Mouse (Mus musculus) heart, postnatal 4 days (tissue): ENCODE data around the gene Ppm1d. TPM values are rescaled to one million over a fixed set of nuclear protein-coding genes. Genes with fewer than 3 reads are reported as not detected.

ENCODE experiments used
- DNase-seq: peaks from one replicate; pipeline ENCODE4 v3.0.0; 2021
- total RNA-seq, 2 experiments: library from RNA; stranded (reverse); gene quantifications; 2 replicates each; pipeline ENCODE4 v1.2.3; 2021

Gene Ppm1d
- total RNA-seq, result 10 to 100 TPM; 16.2 to 16.8 TPM

- peak; percentile 99 for DNase-seq
These were observed at the start of gene Ppm1d for GRCm38 (mm10) chr11:85310713-85311574. TSS of gene Ppm1d (plus strand) at chr11:85311244.

- DNase-seq, result no peak
These were observed 46.4 kb upstream of the Ppm1d start for GRCm38 (mm10) chr11:85264635-85265034.

DNA sequence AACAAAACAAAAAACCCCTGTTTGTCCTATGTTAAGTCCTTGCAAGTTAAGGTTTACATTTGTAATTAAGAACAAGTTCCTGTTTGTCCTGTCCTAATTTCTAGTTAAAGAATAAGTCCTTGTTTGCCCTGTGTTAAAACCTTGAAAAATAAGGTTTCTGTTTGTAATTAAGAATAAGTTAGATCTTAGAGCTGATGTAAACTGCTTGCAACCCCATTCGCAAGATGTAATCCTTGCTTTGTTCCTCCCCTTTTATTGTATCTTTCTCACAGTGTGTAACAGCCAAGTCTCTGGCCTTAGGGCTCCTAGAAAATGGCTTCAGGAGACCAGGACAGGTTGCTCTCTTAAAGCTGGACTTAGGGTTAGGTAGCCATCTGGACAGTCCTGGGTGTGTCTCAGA lies 43.7 kb upstream of the Ppm1d start:
- DNase-seq, result no peak

- DNase-seq, result peak; percentile 60
These were observed 40.4 kb upstream of the Ppm1d start for GRCm38 (mm10) chr11:85270631-85271030.

DNA sequence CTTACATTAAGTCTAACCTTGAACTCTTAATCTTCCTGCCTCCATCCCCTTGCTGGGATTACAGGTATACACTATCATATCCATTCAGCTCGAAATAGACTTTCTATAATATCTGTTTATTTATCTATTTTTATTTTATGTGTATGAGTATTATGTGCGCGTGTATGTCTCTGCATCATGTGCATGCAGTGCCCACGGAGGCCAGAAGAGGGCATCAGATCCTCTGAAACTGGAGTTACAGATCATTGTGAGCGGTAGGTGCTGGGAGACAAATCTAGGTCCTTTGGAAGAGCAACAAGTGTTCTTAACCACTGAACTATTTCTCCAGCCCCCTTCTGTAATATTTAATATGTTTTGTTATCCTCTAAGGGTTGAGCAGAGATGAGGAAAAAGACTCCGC lies 37.7 kb upstream of the Ppm1d start:
- peak; percentile 17 for DNase-seq

- DNase-seq, result no peak
These were observed 35.9 kb upstream of the Ppm1d start for GRCm38 (mm10) chr11:85275151-85275550.

DNA sequence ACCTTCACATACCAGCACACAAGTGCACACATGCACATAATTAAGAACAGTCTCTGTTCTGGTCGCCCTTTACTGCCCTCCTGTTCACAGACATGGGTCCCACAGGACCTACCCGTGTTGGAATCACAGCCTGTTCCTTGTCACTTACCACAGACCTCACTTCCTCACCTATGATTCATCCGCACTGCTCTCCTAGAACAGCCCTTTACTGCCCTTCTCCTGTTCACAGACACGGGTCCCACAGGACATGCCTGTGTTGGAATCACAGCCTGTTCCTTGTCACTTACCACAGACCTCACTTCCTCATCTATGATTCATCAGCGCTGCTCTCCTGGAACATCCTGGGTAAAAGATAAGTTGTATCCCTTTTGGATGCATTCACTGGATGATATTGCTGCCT lies 33.4 kb upstream of the Ppm1d start:
- no peak for DNase-seq

- DNase-seq, result no peak
These were observed 32.9 kb upstream of the Ppm1d start for GRCm38 (mm10) chr11:85278175-85278574.

- DNase-seq, result peak; percentile 8
These were observed 29.7 kb upstream of the Ppm1d start for GRCm38 (mm10) chr11:85281219-85281878.

DNA sequence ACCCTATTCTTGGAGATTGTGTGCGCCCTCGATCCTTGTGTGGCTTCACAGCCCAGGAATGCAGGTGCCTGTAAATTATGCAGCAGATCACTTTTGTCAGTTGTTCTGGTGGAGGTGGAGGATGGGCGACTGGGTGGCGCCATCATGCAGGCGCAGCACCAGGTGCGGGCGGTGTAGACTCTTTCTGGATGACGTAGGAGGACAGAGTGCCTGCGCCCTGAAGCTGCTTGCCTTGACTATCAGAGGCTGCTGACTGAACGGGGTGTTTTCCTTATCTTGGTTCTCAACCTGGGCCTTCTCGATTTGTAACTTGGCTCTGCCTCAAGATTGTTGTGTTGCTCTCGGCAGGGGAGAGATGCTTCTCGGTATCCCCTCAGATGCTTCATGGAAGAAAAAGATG lies 13.1 kb upstream of the Ppm1d start:
- no peak for DNase-seq

- DNase-seq, result no peak
These were observed 11.2 kb upstream of the Ppm1d start for GRCm38 (mm10) chr11:85299880-85300279.

- no peak for DNase-seq
These were observed 9.9 kb upstream of the Ppm1d start for GRCm38 (mm10) chr11:85301161-85301560.

DNA sequence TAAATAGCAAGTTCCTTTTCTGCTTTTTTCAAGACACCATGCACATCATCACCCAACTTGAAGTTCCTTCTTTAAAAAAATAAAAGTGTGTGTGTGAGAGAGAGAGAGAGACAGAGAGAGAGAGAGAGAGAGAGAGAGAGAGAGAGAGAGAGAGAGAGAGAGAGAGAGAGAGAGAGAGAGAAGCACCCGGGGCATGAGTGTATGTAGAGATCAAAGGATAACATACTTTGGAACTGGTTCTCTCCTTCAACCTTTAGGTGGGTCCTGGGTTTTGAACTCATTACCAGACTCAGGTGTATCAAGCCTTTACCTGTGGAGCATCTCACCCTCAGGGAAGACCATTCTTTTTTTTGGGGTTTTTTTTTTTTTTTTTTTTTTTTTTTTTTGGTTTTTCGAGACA lies 9.2 kb upstream of the Ppm1d start:
- no peak for DNase-seq

DNA sequence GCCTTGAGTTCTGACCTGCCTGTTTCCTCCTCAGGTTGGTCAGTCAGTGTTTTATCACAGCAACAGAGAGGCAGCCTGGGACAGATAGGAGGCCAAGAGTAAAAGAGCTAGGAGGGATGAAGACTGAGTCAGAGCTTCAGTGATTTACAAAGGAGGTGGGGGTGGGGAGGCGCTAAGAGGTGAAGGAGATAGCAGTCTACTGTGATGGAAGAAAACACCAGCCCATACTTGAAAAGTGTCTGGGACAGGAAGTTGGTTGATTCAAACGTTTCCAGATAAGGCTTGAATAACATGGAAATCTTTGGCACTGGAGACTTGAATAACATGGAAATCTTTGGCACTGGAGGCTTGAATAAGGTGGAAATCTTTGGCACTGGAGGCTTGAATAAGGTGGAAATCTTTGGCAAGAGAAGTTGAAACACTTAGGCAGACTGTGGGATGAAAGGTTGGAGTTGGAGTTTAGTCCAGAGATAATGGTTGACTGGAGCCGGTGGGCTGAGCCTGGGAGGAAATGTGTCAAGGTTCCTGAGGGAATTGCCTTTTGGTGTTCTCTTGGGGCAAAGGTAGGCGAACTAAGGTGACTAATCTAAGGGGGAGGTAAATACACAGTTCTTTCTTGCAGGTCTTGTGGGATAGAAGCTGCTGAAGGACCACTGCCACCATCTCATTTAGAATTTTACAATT lies 4.3 kb upstream of the Ppm1d start:
- no peak for DNase-seq

- no peak for DNase-seq
These were observed 2.2 kb upstream of the Ppm1d start for GRCm38 (mm10) chr11:85308799-85309198.

GRCm38 (mm10) chr11:85310407-85310712 lies 684 bp upstream of the Ppm1d start:
- DNase-seq, result no peak

- DNase-seq, result peak; percentile 44
These were observed 824 bp downstream of the Ppm1d start for GRCm38 (mm10) chr11:85311645-85312490.

- peak; percentile 81 for DNase-seq
These were observed 1.8 kb downstream of the Ppm1d start for GRCm38 (mm10) chr11:85312818-85313217.

DNA sequence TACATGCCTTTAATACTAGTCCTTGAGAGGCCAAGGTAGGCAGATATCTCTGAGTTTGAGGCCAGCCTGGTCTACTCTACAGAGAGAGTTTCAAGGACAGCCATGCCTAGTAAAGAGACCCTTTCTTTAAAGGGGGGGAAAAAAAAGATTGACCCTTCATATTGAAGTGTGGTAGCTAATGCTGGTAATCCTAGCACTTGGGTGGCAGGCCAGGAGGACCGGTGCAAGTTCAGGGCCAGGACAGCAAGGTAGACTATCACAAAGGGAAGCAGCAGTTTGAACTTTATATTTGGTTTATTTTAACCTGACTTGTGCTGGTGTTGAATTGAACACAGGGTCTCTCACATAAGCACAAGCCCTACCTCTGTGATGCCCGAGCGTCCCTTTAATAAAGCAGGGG lies 2.3 kb downstream of the Ppm1d start:
- DNase-seq, result no peak

GRCm38 (mm10) chr11:85323567-85324330 lies 12.7 kb downstream of the Ppm1d start:
- no peak for DNase-seq

- no peak for DNase-seq
These were observed 17.7 kb downstream of the Ppm1d start for GRCm38 (mm10) chr11:85328717-85329116.
